Mouse (Mus musculus) telencephalon, adult 2 months (tissue): Measurements from ENCODE around the gene Gfpt1.

Experiments used
- DNase-seq: peaks from one replicate; pipeline ENCODE4 v3.0.0-alpha.2; 2011; ENCODE audit warnings: low read depth, low spot score

Gene Gfpt1

DNA sequence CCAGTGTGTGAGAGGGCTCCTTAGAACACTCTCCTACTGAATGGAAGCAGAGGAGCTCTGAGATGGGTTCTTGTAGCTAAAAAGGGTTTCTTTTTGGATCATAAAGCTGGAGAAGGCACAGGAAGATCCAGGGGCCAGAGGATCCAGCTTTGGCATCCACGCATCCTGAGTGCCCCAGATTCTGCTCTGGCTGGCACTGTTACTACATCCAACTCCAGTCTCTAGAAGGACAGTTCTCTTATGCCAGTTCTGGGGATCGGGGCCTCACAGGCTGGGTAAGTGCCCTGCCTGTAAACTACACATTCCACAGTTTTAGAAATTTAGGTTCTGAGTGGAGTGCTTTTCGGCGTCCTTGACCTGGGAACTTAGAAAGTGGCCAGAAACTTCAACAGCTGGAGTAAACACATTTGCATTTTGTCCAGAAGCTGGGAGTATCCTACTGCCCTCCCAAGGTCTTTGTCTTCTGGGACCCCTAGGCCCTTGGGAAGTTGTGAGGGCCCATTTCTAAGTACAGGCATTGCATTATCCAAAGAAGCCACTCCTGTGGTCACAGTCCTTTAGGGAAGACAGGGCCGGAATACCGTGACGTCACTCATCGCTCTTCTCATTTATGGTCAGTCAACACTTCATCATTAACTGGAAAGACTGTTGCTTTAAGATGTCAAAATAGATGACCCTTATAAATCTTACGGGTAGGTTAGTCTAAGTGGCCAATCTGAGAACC, 57.8 kb downstream of the Gfpt1 start:
- DNase-seq: no peak

GRCm38 (mm10) chr6:87101281-87101954, 58.8 kb downstream of the Gfpt1 start:
- peak; percentile 61 for DNase-seq

- DNase-seq: no peak
Measured at GRCm38 (mm10) chr6:87101955-87102353, 59.3 kb downstream of the Gfpt1 start.

- DNase-seq: no peak
Measured at GRCm38 (mm10) chr6:87102421-87102911, 59.8 kb downstream of the Gfpt1 start.

- no peak for DNase-seq
Measured at GRCm38 (mm10) chr6:87103314-87103713, 60.7 kb downstream of the Gfpt1 start.

- DNase-seq: no peak
Measured at GRCm38 (mm10) chr6:87104123-87104796, 61.6 kb downstream of the Gfpt1 start, which contains the start of gene D6Ertd527e. D6Ertd527e (plus strand) TSS chr6:87104746.

GRCm38 (mm10) chr6:87111493-87111892, 68.8 kb downstream of the Gfpt1 start:
- no peak for DNase-seq

GRCm38 (mm10) chr6:87112125-87112524, 69.5 kb downstream of the Gfpt1 start:
- DNase-seq: no peak

DNA sequence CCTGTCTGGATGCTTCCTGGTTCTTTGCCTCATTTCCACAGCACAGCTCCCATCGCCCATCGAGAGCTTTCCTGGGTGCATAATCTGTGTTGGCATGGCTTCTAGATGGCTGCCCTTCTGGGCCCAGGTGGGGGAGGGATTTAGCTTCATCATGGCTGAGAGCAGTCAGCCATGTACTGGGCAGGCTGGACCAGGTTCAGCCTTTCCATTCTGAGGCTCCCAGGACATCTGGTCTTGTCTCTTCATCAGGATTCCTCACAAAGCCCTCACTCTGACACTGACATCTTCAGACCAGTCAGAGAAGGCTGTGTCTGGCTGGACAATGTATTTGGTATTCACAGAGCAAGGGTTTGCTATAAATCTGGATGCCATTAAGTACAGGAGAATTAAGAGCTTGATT, 73.3 kb downstream of the Gfpt1 start:
- DNase-seq: no peak

DNA sequence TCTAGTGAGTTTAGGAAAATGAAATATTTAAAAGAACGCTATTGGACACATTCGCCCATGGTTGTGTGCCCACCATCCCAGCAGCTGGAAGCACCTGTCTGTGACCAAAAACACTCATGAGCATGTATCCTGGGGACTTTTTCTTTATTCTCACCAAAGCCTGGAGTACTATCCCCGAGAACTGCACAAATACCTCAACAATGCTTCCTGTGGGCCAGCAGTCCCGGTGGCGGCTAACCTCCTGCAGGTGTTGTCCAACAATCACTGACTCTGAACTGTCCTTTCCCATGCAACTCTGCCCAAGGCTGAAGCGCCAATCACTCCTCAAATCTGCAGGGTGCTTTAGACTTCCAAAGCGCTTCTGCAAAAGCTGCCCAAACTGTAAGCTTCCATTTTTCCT, 74.0 kb downstream of the Gfpt1 start:
- no peak for DNase-seq

- DNase-seq: no peak
Measured at GRCm38 (mm10) chr6:87119066-87119837, 76.6 kb downstream of the Gfpt1 start.

DNA sequence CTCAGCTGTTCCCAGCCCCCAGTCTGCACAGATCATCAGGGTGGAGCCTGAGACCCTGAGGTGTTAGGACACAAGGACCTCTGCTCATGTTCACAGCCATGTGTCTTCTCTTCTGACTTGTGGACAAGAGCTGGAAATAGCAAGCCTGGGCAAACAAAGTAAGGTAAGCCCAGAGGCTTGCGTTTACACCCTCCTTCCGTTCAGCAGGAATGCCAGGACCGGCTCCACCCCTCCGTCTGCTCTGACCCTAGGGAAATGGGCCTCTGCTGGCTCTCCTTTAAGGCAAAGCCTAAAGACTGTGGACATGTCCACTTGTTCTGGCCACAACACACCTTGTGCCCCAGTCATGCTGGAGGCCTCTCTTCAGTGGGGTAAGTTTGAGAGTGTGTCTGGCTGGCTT, 77.3 kb downstream of the Gfpt1 start:
- no peak for DNase-seq

DNA sequence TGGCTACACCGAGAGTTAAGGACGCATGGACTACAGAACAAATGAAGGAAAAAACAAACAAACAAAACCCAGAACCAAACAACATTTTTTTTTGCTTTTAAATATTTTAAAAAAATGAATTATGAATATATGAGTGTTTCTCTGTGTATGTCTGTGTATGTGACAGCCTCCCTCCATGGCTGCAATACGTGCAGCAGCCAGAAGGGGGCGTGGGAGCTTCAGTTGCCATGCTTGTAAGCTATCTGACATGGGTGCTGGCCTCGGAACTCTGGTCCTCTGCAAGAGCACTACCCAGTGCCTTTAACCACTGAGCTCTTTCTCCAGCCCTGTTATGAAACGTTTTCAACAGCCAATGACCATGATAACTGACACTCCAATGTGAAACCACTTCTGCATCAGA, 78.0 kb downstream of the Gfpt1 start:
- no peak for DNase-seq

GRCm38 (mm10) chr6:87121961-87122360, 79.3 kb downstream of the Gfpt1 start:
- DNase-seq: no peak

DNA sequence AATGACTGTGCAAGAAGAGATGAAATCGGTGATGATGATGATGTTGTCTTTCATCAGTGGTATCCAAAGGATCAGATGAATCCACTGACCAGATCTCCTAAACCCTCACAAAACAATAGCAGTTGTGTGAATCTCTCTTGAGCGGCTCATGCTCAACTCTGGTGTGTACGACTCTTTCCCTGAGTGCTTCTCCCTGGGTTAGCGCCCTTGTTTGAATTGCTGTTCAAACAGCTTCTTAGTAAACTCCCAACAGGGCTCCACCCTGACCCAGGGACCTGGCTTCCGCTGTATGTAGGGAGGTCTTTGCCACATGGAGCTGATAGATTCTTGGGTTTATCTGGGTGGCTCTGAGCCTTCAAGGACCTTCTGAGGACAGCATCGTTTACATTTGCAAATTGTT, 80.8 kb downstream of the Gfpt1 start:
- DNase-seq: no peak

DNA sequence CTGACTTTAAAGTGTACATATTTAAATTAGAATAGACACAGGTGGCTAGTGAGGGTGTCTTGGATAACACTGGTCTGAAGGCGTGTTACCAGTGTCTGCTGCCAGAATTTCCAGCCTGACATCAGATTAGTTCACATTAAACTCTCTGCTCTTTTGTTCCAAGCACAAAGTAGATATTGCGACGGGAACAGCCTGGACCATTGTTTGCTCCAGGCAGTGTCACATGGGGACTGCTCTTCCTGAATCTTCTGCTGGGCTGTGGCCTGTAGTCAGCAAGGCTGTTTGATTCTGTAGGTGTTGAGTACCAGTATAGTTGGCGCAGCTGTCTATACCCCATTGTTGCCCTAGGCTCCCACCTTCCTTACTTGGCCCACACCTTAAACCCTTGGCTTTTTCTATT, 81.3 kb downstream of the Gfpt1 start:
- DNase-seq: no peak

DNA sequence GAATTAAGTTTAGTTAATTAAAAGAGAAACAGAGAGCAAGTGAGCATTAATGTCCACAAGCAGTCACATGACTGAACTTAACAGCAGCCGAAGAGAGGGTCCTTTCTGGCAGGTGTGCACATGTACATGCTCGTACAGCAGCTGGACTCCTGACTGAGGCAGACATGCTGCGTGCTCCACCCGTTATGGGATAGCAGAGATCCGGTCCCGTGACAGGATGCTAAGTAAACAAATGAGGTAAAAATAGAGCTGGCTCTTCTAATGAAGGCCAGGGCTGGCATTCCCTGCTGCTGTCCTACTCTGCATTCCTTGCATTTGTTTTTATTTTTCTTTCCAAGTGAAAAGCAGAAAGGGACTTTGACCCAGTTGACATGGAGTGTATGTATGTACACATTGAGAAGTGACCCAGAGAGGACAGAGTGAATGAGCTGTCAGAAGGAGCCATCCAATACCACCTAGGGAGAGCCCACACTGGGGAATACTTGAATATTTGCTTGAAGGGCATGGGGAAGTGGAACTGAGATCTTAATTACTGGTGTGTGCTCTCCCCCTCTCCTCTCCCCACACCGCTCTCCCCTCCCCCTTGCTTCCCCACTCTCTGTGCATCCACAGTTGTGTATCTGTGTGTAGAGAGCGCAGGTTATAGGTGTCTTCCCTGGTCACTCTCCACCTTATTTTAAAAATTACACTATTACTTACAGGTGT, 84.6 kb downstream of the Gfpt1 start:
- no peak for DNase-seq

- no peak for DNase-seq
Measured at GRCm38 (mm10) chr6:87129861-87130260, 87.2 kb downstream of the Gfpt1 start.

DNA sequence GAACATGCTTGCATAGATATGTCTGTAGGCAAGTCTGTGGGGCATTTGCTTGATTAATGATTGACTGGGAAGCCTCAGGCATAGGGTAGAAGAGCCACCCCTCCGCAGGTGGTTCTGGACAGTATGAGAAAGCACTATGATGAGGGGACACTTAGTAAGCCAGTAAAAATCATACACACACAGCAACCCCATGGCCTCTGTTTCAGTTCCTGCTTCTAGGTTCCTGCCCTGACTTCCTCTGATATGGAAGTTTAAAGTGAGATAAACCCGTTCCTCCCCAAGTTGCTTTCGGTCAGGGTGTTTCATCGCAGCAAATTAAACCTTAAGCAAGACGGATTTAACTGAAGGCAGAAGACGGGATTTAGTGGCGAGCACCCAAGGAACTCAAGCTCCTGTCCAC, 88.0 kb downstream of the Gfpt1 start:
- DNase-seq: no peak

DNA sequence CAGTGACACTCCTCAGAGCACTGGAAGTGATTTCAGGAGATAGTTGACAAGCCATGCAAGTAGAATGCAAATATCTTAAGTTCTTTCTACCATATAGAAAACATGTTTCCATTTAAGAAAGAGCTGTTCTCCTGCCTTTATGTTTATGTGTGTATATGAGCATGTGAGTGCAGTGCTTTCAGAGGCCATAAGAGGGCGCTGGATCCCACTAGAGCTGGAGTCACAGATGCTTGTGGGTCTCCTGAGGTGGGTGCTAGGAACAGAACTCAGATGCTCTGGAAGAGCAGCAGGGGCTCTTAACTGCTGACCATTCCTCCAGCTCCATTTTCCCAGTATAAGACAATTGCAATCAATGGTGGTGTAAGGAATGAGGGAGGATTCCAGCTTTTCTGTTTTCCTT, 88.4 kb downstream of the Gfpt1 start:
- no peak for DNase-seq

DNA sequence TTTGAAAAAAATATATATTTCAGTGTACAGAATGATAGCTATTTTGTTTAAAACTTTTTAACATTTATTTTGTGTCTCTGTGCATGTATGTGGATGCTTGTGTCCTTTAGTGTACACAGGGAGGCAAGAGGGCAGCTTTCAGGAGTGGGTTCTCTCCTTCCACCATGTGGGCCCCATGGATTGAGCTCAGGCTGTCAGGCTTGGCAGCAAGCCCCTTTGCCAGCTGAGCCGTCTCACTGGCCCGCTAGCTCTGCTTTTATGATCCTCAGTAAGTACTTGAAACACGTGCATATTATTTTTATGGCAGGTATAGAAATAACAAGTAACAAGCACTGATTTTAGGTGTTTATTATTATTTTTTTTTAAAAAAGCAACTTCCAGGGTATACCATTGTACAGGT, 90.9 kb downstream of the Gfpt1 start:
- DNase-seq: no peak
